Mouse (Mus musculus) neutrophil, adult 5-6 weeks (primary cell): Measurements from ENCODE around the gene Csnka2ip. TPM values are rescaled to one million over a fixed set of nuclear protein-coding genes. Genes with fewer than 3 reads are reported as not detected.

Experiments
- total RNA-seq: library from RNA; stranded (forward); fragments of 200-1000 nt; gene quantifications from 2 replicates; pipeline ENCODE4 v1.2.3, GENCODE M21; 2017

Gene Csnka2ip
- total RNA-seq, 1 experiment from 2014 or later, result not detected

Other genes starting within 250 kb of the Csnka2ip start
- 24.7 and 27.4 TPM in 2 replicates for gene 4930453N24Rik, start 168.8 kb upstream of the Csnka2ip start, total RNA-seq
- gene Zfp654, start 249.2 kb upstream of the Csnka2ip start, total RNA-seq, result 19.4 and 21.5 TPM in 2 replicates
- 102 and 103 TPM in 2 replicates for gene Cggbp1, start 249.6 kb upstream of the Csnka2ip start, total RNA-seq